Mouse (Mus musculus) MEL (cell line): ENCODE measurements around the gene Gm49373. TPM values are rescaled to one million over a fixed set of nuclear protein-coding genes. Genes with fewer than 3 reads are reported as not detected.

Experiments
- DNase-seq: peaks from one replicate; pipeline ENCODE4 v3.0.0; 2011; ENCODE audit warnings: low read depth, low spot score
- H3K27ac ChIP-seq: 2 replicates; pipeline ENCODE4 v1.5.1; 2012; ENCODE audit warnings: low read depth, mild to moderate bottlenecking, control low read depth, low read length, moderate library complexity; ENCODE audit not compliant: control insufficient read depth
- H3K27me3 ChIP-seq, 2 experiments: fragments of 150-350 bp in 1 of 2; sonication (generic) in 1 of 2; 2 replicates each; pipeline ENCODE4 v1.6.1; 2012; ENCODE audit warnings: low read length in 2 of 2, mild to moderate bottlenecking in 2 of 2, improper control_type of control experiment in 1 of 2, moderate library complexity in 1 of 2; ENCODE audit not compliant: insufficient read depth in 2 of 2, control insufficient read depth in 1 of 2
- H3K36me3 ChIP-seq, 2 experiments: 2 replicates each; pipeline ENCODE4 v1.6.1; 2012 to 2014; ENCODE audit warnings: low read length in 2 of 2, improper control_type of control experiment in 1 of 2, inconsistent platforms in 1 of 2, mild to moderate bottlenecking in 1 of 2; ENCODE audit not compliant: insufficient read depth in 2 of 2, control insufficient read depth in 1 of 2
- H3K4me1 ChIP-seq, 2 experiments: fragments of 150-350 bp in 1 of 2; sonication (generic) in 1 of 2; 2 replicates each; pipeline ENCODE4 v1.6.1; 2012; ENCODE audit warnings: low read length in 2 of 2, improper control_type of control experiment in 1 of 2, mild to moderate bottlenecking in 1 of 2; ENCODE audit not compliant: insufficient read depth in 2 of 2, control insufficient read depth in 1 of 2
- H3K4me3 ChIP-seq, 2 experiments: fragments of 150-350 bp in 1 of 2; sonication (generic) in 1 of 2; 2 replicates each; pipeline ENCODE4 v1.5.1; 2012; ENCODE audit warnings: low read depth in 2 of 2, low read length in 2 of 2, mild to moderate bottlenecking in 2 of 2, moderate library complexity in 2 of 2, control low read depth in 1 of 2, improper control_type of control experiment in 1 of 2; ENCODE audit not compliant: control insufficient read depth in 1 of 2, insufficient read depth in 1 of 2
- H3K79me2 ChIP-seq: 2 replicates; pipeline ENCODE4 v1.6.1; 2012; ENCODE audit warnings: mild to moderate bottlenecking, low read length, moderate library complexity; ENCODE audit not compliant: control insufficient read depth, poor library complexity, insufficient read depth
- H3K9ac ChIP-seq: 2 replicates; pipeline ENCODE4 v1.6.1; 2012; ENCODE audit warnings: low read depth, mild to moderate bottlenecking, control low read depth, low read length, moderate library complexity; ENCODE audit not compliant: control insufficient read depth, poor library complexity, severe bottlenecking
- H3K9me3 ChIP-seq: fragments of 150-350 bp; sonication (generic); replicated peaks from 2 replicates; pipeline ENCODE4 v1.6.1; 2012; ENCODE audit warnings: mild to moderate bottlenecking, low read length, improper control_type of control experiment, moderate library complexity; ENCODE audit not compliant: insufficient read depth
- CHD2 ChIP-seq: IDR thresholded peaks from 2 replicates; pipeline ENCODE4 v1.6.1; 2011; ENCODE audit warnings: low read length, improper control_type of control experiment
- CTCF ChIP-seq, 3 experiments: IDR thresholded peaks in 2 of 3; conservative IDR thresholded peaks in 1 of 3; 2 replicates each; pipeline ENCODE4 v1.5.1; 2011 to 2012; ENCODE audit warnings: low read length in 3 of 3, low read depth in 2 of 3, mild to moderate bottlenecking in 2 of 3, improper control_type of control experiment in 1 of 3, inconsistent platforms in 1 of 3, mixed read lengths in 1 of 3, moderate library complexity in 1 of 3; ENCODE audit not compliant: control insufficient read depth in 1 of 3, insufficient read depth in 1 of 3, poor library complexity in 1 of 3, severe bottlenecking in 1 of 3
- E2F4 ChIP-seq: IDR thresholded peaks from 2 replicates; pipeline ENCODE4 v1.6.1; 2011; ENCODE audit warnings: low read depth, low read length, improper control_type of control experiment, borderline replicate concordance
- ELF1 ChIP-seq: IDR thresholded peaks from 2 replicates; pipeline ENCODE4 v1.6.1; 2014; ENCODE audit warnings: low read depth, mild to moderate bottlenecking, inconsistent platforms, low read length, improper control_type of control experiment, moderate library complexity
- GABPA ChIP-seq: IDR thresholded peaks from 2 replicates; pipeline ENCODE4 v1.6.1; 2012; ENCODE audit warnings: low read depth, mild to moderate bottlenecking, inconsistent platforms, low read length, improper control_type of control experiment, moderate library complexity
- GATA1 ChIP-seq: IDR thresholded peaks from 2 replicates; pipeline ENCODE4 v1.6.1; 2011; ENCODE audit warnings: low read depth, low read length, improper control_type of control experiment
- HCFC1 ChIP-seq: IDR thresholded peaks from 2 replicates; pipeline ENCODE4 v1.6.1; 2012; ENCODE audit warnings: low read depth, mild to moderate bottlenecking, inconsistent platforms, low read length, improper control_type of control experiment, moderate library complexity
- JUND ChIP-seq: IDR thresholded peaks from 2 replicates; pipeline ENCODE4 v1.6.1; 2011; ENCODE audit warnings: low read depth, mild to moderate bottlenecking, improper control_type of control experiment, low read length
- MAX ChIP-seq: IDR thresholded peaks from 2 replicates; pipeline ENCODE4 v1.6.1; 2011; ENCODE audit warnings: low read length, improper control_type of control experiment
- MYC ChIP-seq: IDR thresholded peaks from 2 replicates; pipeline ENCODE4 v1.6.1; 2011; ENCODE audit warnings: low read depth, mild to moderate bottlenecking, low read length, improper control_type of control experiment, moderate library complexity
- NELFE ChIP-seq: IDR thresholded peaks from 2 replicates; pipeline ENCODE4 v1.6.1; 2011; ENCODE audit warnings: low read depth, low read length, improper control_type of control experiment
- NRF1 ChIP-seq: IDR thresholded peaks from 2 replicates; pipeline ENCODE4 v1.6.1; 2014; ENCODE audit warnings: low read depth, mild to moderate bottlenecking, inconsistent platforms, low read length, improper control_type of control experiment, moderate library complexity; ENCODE audit not compliant: poor library complexity, insufficient read depth, severe bottlenecking
- RAD21 ChIP-seq: IDR thresholded peaks from 2 replicates; pipeline ENCODE4 v1.6.1; 2011; ENCODE audit warnings: mild to moderate bottlenecking, low read depth, low read length, improper control_type of control experiment
- SMC3 ChIP-seq: IDR thresholded peaks from 2 replicates; pipeline ENCODE4 v1.6.1; 2011; ENCODE audit warnings: low read depth, low read length, improper control_type of control experiment
- USF2 ChIP-seq, 2 experiments: IDR thresholded peaks; 2 replicates each; pipeline ENCODE4 v1.6.1; 2011 to 2012; ENCODE audit warnings: improper control_type of control experiment in 2 of 2, low read length in 2 of 2, borderline replicate concordance in 1 of 2, inconsistent platforms in 1 of 2, low read depth in 1 of 2, mild to moderate bottlenecking in 1 of 2; ENCODE audit not compliant: insufficient read depth in 1 of 2
- ZKSCAN1 ChIP-seq: IDR thresholded peaks from 2 replicates; pipeline ENCODE4 v1.6.1; 2012; ENCODE audit warnings: low read depth, mild to moderate bottlenecking, inconsistent platforms, low read length, improper control_type of control experiment, moderate library complexity
- polyA plus RNA-seq, 2 experiments: library from polyadenylated mRNA; stranded (reverse) in 1 of 2; unstranded in 1 of 2; fragments of >175 nt in 1 of 2; fragments of >200 nt in 1 of 2; gene quantifications; 2 replicates each; pipeline versions ENCODE4 v1.2.1 to v1.2.4; 2012; ENCODE audit warnings: low replicate concordance in 2 of 2, low read depth in 1 of 2; ENCODE audit not compliant: insufficient read length in 2 of 2, insufficient read depth in 1 of 2, missing spikeins in 1 of 2
- total RNA-seq: library from RNA; depleted of rRNA; stranded (reverse); fragments of 300-350 nt; gene quantifications from 2 replicates; pipeline ENCODE4 v1.2.3, GENCODE M21; 2012

Gm49373 gene
- total and polyA plus RNA-seq, 3 experiments, result 6.4 to 8.3 TPM; not detected in 1

DNA sequence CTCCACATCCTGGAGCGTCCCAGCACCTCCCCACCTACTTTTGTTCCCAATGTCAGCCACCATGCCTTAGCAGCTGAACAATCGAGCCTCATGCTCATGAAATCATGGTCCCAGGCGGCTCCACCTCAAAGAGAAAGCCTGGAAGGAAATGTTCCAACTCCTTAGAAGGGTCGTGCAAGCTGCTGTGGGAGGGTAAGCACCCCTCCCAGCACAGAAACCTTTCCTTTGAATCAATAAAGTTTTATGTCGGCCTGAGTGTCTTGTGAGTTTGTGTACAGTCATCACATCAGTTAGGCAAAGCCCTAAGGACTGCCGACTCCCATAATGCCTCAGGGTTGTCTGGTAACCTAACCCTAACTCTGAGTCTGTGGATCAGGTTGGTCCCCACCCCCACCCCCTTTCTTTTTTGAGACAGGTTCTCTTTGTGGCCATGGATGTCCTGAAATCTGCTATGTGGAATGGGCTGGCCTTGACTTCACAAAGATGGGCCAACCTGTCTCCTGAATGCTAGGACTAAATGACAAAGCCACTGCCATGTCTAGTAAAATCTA is 44.3 kb downstream of the Gm49373 start:
- Histone ChIP-seq H3K27ac (peak overlapping the region; percentile 83), H3K4me3 (peak overlapping the region; percentile 18 to 33), H3K27me3 (no peaks in the 10 kb centered on the region), H3K4me1 (peaks cover 14 to 24% of the 10 kb centered on the region in 2 experiments), H3K36me3 (peaks cover 0 to 17% of the 10 kb centered on the region in 2 experiments; a peak in 2 of 4 replicates), H3K9ac (peak overlapping the region; percentile 56), H3K79me2 (peaks cover 23% of the 10 kb centered on the region), H3K9me3 (no peaks in the 10 kb centered on the region)
- TF ChIP-seq CHD2, result no peak
- TF ChIP-seq HCFC1, result no peak
- TF ChIP-seq ZKSCAN1, result no peak
- DNase-seq, result peak; percentile 96

DNA sequence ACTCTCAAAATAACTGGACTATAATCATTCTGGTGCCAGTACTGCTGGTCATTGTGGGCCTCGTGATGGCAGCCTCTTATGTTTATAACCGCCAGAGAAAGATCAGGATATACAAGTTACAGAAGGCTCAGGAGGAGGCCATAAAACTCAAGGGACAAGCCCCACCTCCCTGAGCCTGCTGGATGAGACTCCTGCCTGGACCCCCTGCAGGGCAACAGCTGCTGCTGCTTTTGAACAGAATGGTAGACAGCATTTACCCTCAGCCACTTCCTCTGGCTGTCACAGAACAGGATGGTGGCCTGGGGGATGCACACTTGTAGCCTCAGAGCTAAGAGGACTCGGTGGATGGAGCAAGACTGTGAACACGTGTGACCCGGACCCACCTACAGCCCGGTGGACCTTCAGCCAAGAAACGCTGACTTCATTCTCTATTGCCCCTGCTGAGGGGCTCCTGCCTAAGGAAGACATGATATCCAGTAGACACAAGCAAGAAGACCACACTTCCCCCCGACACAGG is 45.1 kb downstream of the Gm49373 start:
- H3K9ac ChIP-seq, result peak overlapping the region; percentile 56
- peak overlapping the region; percentile 83 for H3K27ac ChIP-seq
- peaks cover 14 to 22% of the 10 kb centered on the region in 2 experiments for H3K4me1 ChIP-seq
- no peaks in the 10 kb centered on the region for H3K27me3 ChIP-seq
- H3K9me3 ChIP-seq, result no peaks in the 10 kb centered on the region
- no peak for TF ChIP-seq MYC
- TF ChIP-seq ZKSCAN1, result no peak
- no peak for TF ChIP-seq RAD21
- no peak for TF ChIP-seq USF2 (IDR thresholded peaks at IDR 0.05; ENCODE audit: borderline replicate concordance in 1 of 2, insufficient read depth in 1 of 2, low read depth in 1 of 2, low read length in 2 of 2)
- no peak for TF ChIP-seq JUND
- no peak for TF ChIP-seq GATA1
- no peak for TF ChIP-seq CTCF (IDR thresholded peaks at IDR 0.05 in 2 of 3, conservative IDR thresholded peaks at IDR 0.05 in 1 of 3; ENCODE audit: control insufficient read depth in 1 of 3, insufficient read depth in 1 of 3, low read depth in 2 of 3, low read length in 3 of 3, poor library complexity in 1 of 3, severe bottlenecking in 1 of 3)
- no peak for TF ChIP-seq E2F4
- no peak for TF ChIP-seq ELF1
- no peak for TF ChIP-seq NRF1
- TF ChIP-seq HCFC1, result no peak
- no peak for TF ChIP-seq MAX
- no peak for TF ChIP-seq GABPA
- TF ChIP-seq SMC3, result no peak
- no peak for TF ChIP-seq NELFE
- peaks cover 0 to 17% of the 10 kb centered on the region in 2 experiments; a peak in 2 of 4 replicates for H3K36me3 ChIP-seq
- H3K4me3 ChIP-seq, result no peak overlapping the region
- peaks cover 17% of the 10 kb centered on the region for H3K79me2 ChIP-seq
- DNase-seq, result peak; percentile 78
